Mouse (Mus musculus): ENCODE data around the gene Nrxn1. TPM values are rescaled to one million over a fixed set of nuclear protein-coding genes. Genes with fewer than 3 reads are reported as not detected.

Gene Nrxn1
- polyA plus RNA-seq, 1 experiment from 2014 or later, result 12.2 TPM

- H3K9me3 ChIP-seq (ENCODE audit: control insufficient read depth, low read length), result peaks cover 22% of the 10 kb centered on the region; the same call in 1 of the 2 replicates
- WGBS, result 91% methylated on average over 1 of the region's 1 CpGs
- no peak overlapping the region for H3K9ac ChIP-seq (ENCODE audit: low read depth, low read length)
These were observed 1081.1 kb downstream of the Nrxn1 start for GRCm38 (mm10) chr17:90011761-90012160.

GRCm38 (mm10) chr17:90007438-90008109, 1085.3 kb downstream of the Nrxn1 start:
- DNase-seq (ENCODE audit: low spot score), result peak; percentile 41
- H3K9ac ChIP-seq (ENCODE audit: low read depth, low read length), result no peak overlapping the region

More at GRCm38 (mm10) chr17:90011761-90012160, 1081.1 kb downstream of the Nrxn1 start:
- Histone ChIP-seq H3K4me3 (ENCODE audit: low read depth, low read length) (no peak overlapping the region), H3K4me1 (ENCODE audit: control insufficient read depth, insufficient read depth, low read length) (no peaks in the 10 kb centered on the region), H3K4me2 (ENCODE audit: low read depth, low read length) (no peak overlapping the region), H3K27me3 (replicated peaks; ENCODE audit: control insufficient read depth, insufficient read depth, low read length) (no peaks in the 10 kb centered on the region), H3K27ac (replicated peaks; ENCODE audit: low read depth, low read length) (no peak overlapping the region), H3K36me3 (ENCODE audit: control insufficient read depth, insufficient read depth, low read length) (no peaks in the 10 kb centered on the region)
- no peak for ATAC-seq (ENCODE audit: low read depth)
- DNase-seq (ENCODE audit: low spot score), result no peak

GRCm38 (mm10) chr17:89990651-89991050, 1102.2 kb downstream of the Nrxn1 start:
- WGBS, result 84% methylated on average over 4 of the region's 4 CpGs
- H3K27me3 ChIP-seq (replicated peaks; ENCODE audit: control insufficient read depth, insufficient read depth, low read length), result no peaks in the 10 kb centered on the region

More at GRCm38 (mm10) chr17:90007438-90008109, 1085.3 kb downstream of the Nrxn1 start:
- no peak for ATAC-seq (ENCODE audit: low read depth)
- Histone ChIP-seq H3K27me3 (replicated peaks; ENCODE audit: control insufficient read depth, insufficient read depth, low read length) (no peaks in the 10 kb centered on the region), H3K4me3 (ENCODE audit: low read depth, low read length) (no peak overlapping the region), H3K4me2 (ENCODE audit: low read depth, low read length) (no peak overlapping the region), H3K27ac (replicated peaks; ENCODE audit: low read depth, low read length) (no peak overlapping the region), H3K4me1 (ENCODE audit: control insufficient read depth, insufficient read depth, low read length) (no peaks in the 10 kb centered on the region), H3K36me3 (ENCODE audit: control insufficient read depth, insufficient read depth, low read length) (no peaks in the 10 kb centered on the region), H3K9me3 (ENCODE audit: control insufficient read depth, low read length) (peaks cover 13% of the 10 kb centered on the region; the same call in 1 of the 2 replicates)
- 45% methylated on average over 5 of the region's 5 CpGs for WGBS

More at GRCm38 (mm10) chr17:89990651-89991050, 1102.2 kb downstream of the Nrxn1 start:
- no peak for DNase-seq (ENCODE audit: low spot score)
- Histone ChIP-seq H3K9me3 (ENCODE audit: control insufficient read depth, low read length) (no peaks in the 10 kb centered on the region), H3K36me3 (ENCODE audit: control insufficient read depth, insufficient read depth, low read length) (no peaks in the 10 kb centered on the region), H3K4me3 (ENCODE audit: low read depth, low read length) (no peak overlapping the region), H3K4me2 (ENCODE audit: low read depth, low read length) (no peak overlapping the region), H3K27ac (replicated peaks; ENCODE audit: low read depth, low read length) (no peak overlapping the region), H3K9ac (ENCODE audit: low read depth, low read length) (no peak overlapping the region), H3K4me1 (ENCODE audit: control insufficient read depth, insufficient read depth, low read length) (no peaks in the 10 kb centered on the region)
- no peak for ATAC-seq (ENCODE audit: low read depth)

Small RNAs within 50 kb of the gene (microRNA-seq; reads per million reads assigned to microRNA genes)
- gene Gm24510 (ENCODE audit: borderline number of aligned reads), result not detected
- gene Gm27475 (ENCODE audit: borderline number of aligned reads), result not detected
- gene Gm47307 (ENCODE audit: borderline number of aligned reads), result not detected

Measured in embryonic facial prominence, embryonic 14.5 days (tissue).